30 mouse cellular contexts compared by ENCODE assay signal in the genomic region with DNA sequence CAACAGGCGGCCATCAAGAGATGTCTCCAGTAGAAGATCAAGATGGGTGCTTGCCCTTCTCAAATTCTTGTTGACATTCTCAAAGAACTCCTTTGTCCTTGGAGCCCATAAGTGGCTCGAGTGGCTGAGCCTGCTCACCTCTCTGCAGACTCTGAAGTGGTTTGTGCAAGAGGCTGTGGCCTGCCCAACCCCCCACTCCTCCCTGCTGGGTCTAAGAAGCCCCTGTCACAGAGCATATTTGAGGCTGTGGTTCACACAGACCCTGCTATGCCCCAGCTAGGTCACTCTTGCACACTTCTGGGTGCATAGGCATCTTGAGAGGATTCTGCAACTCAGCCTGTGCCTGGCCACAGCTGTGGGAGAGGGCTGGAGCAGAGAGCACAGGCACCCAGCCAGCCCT. TPM values are rescaled to one million over a fixed set of nuclear protein-coding genes. Genes with fewer than 3 reads are reported as not detected.
DNase-seq lines count a peak whose midpoint lies in the region; ATAC-seq and TF ChIP-seq lines count a peak whose summit lies in the region.
"Had no signal": no experiment of that assay in that cellular context is flagged by ENCODE, and none has a peak within 500 bp of the region (broad histone marks: within the 10 kb centered on the region; RNA-seq: fewer than 3 reads in every experiment).

No protein-coding gene starts in this region.

- DNase-seq in hindbrain, embryonic 10.5 days (ENCODE audit: low spot score) = no peak
- no peak for DNase-seq in hindbrain, postnatal 0 days (ENCODE audit: low spot score)
- DNase-seq in lung, adult 2 months = peak; percentile 26
- peak; percentile 35 for DNase-seq in lung, postnatal 14 days
- DNase-seq in heart, adult 9 months (ENCODE audit: low spot score in 2 of 2) = no peak
- DNase-seq in B cell, adult 2 months = no peak
- DNase-seq: cerebellum, adult 11-12 months; cerebellum, postnatal 10 days; gastrocnemius, postnatal 14 days; heart, adult 18-20 months; heart, postnatal 14 days; kidney, postnatal 25 days; liver, postnatal 0 days; retina, postnatal 1 day; right cerebral cortex, postnatal 25 days; thymus, postnatal 36 days had no signal

- H3K27me3 ChIP-seq in hindbrain, embryonic 10.5 days (ENCODE audit: insufficient read depth, poor library complexity, severe bottlenecking) = 0 out of 2 replicates have a peak, but pooled peaks cover 14% of the 10 kb centered on the region
- no peaks in the 10 kb centered on the region for H3K27me3 ChIP-seq in hindbrain, postnatal 0 days (ENCODE audit: insufficient read depth, low read length)
- H3K27me3 ChIP-seq in midbrain, embryonic 15.5 days (replicated peaks) = no peaks in the 10 kb centered on the region
- H3K27me3 ChIP-seq: embryonic facial prominence, embryonic 13.5 days; forebrain, embryonic 15.5 days; stomach, embryonic 15.5 days had no signal

- no peak for ATAC-seq in hindbrain, postnatal 0 days
- no peak for ATAC-seq in midbrain, embryonic 15.5 days (replicated peaks)
- ATAC-seq in megakaryocyte progenitor cell, adult 5-6 weeks (replicated peaks; ENCODE audit: poor library complexity) = no peak
- ATAC-seq: forebrain, embryonic 15.5 days; hindbrain, embryonic 16.5 days; intestine, embryonic 16.5 days; liver, postnatal 0 days had no signal

- H3K27ac ChIP-seq in hindbrain, embryonic 10.5 days = peak overlapping the region; percentile 51
- H3K27ac ChIP-seq in hindbrain, postnatal 0 days = no peak overlapping the region
- H3K27ac ChIP-seq in midbrain, embryonic 15.5 days = peak overlapping the region; percentile 46; the same call in 1 of the 2 replicates
- H3K27ac ChIP-seq: embryonic facial prominence, embryonic 13.5 days; forebrain, embryonic 15.5 days; heart, embryonic 13.5 days; layer of hippocampus, adult 2 months; limb, embryonic 12.5 days; neural tube, embryonic 13.5 days; stomach, embryonic 15.5 days had no signal

- no peak for TF ChIP-seq CTCF in hindbrain, postnatal 0 days (IDR thresholded peaks at IDR 0.05; ENCODE audit: low read depth)
- no peak for TF ChIP-seq CTCF in lung, adult 2 months (IDR thresholded peaks at IDR 0.05; ENCODE audit: insufficient read depth, low read length)

- no peak for TF ChIP-seq POLR2A in lung, adult 2 months (IDR thresholded peaks at IDR 0.05; ENCODE audit: borderline replicate concordance, extremely low read depth, low read depth, low read length)

- 39% methylated on average over 2 of the region's 2 CpGs for WGBS in hindbrain, embryonic 10.5 days
- WGBS in hindbrain, postnatal 0 days = 47% methylated on average over 2 of the region's 2 CpGs
- WGBS in lung, adult 2 months = 25% methylated on average over 2 of the region's 2 CpGs
- WGBS in midbrain, embryonic 15.5 days = 44% methylated on average over 2 of the region's 2 CpGs

- no peak overlapping the region for H3K4me3 ChIP-seq in hindbrain, embryonic 10.5 days
- H3K4me3 ChIP-seq in hindbrain, postnatal 0 days (ENCODE audit: low read length) = no peak overlapping the region
- no peak overlapping the region for H3K4me3 ChIP-seq in lung, adult 2 months (replicated peaks; ENCODE audit: extremely low read depth, low read depth, low read length)
- no peak overlapping the region for H3K4me3 ChIP-seq in midbrain, embryonic 15.5 days
- H3K4me3 ChIP-seq: embryonic facial prominence, embryonic 13.5 days; erythroblast, embryonic 14.5 days; forebrain, embryonic 15.5 days; heart, embryonic 13.5 days; layer of hippocampus, adult 2 months; limb, embryonic 12.5 days; myocyte; neural tube, embryonic 13.5 days; stomach, embryonic 15.5 days had no signal

- no peaks in the 10 kb centered on the region for H3K36me3 ChIP-seq in hindbrain, embryonic 10.5 days
- H3K36me3 ChIP-seq in hindbrain, postnatal 0 days (ENCODE audit: insufficient read depth, low read length) = no peaks in the 10 kb centered on the region
- H3K36me3 ChIP-seq in midbrain, embryonic 15.5 days (replicated peaks) = no peaks in the 10 kb centered on the region
- H3K36me3 ChIP-seq: embryonic facial prominence, embryonic 13.5 days; forebrain, embryonic 15.5 days; heart, embryonic 13.5 days; limb, embryonic 12.5 days; neural tube, embryonic 13.5 days; stomach, embryonic 15.5 days had no signal

- peaks cover 39% of the 10 kb centered on the region for H3K4me1 ChIP-seq in hindbrain, embryonic 10.5 days (replicated peaks)
- H3K4me1 ChIP-seq in hindbrain, postnatal 0 days (ENCODE audit: insufficient read depth, low read length) = 0 out of 2 replicates have a peak, but pooled peaks cover 6% of the 10 kb centered on the region
- no peaks in the 10 kb centered on the region for H3K4me1 ChIP-seq in lung, adult 2 months (ENCODE audit: control insufficient read depth, insufficient read depth, low read length)
- H3K4me1 ChIP-seq in midbrain, embryonic 15.5 days = peaks cover 37% of the 10 kb centered on the region
- H3K4me1 ChIP-seq: heart, embryonic 13.5 days; stomach, embryonic 15.5 days had no signal

- no peaks in the 10 kb centered on the region for H3K9me3 ChIP-seq in hindbrain, embryonic 10.5 days
- no peaks in the 10 kb centered on the region for H3K9me3 ChIP-seq in hindbrain, postnatal 0 days (ENCODE audit: low read length)
- no peaks in the 10 kb centered on the region for H3K9me3 ChIP-seq in midbrain, embryonic 15.5 days
- H3K9me3 ChIP-seq: embryonic facial prominence, embryonic 13.5 days; forebrain, embryonic 15.5 days; heart, embryonic 13.5 days; limb, embryonic 12.5 days; neural tube, embryonic 13.5 days; stomach, embryonic 15.5 days had no signal

- no peak overlapping the region for H3K9ac ChIP-seq in hindbrain, postnatal 0 days (replicated peaks; ENCODE audit: low read length)
- H3K9ac ChIP-seq in midbrain, embryonic 15.5 days = 0 out of 2 replicates have a peak overlapping the region, but pooled peaks have one; percentile 16
- H3K9ac ChIP-seq: embryonic facial prominence, embryonic 13.5 days; forebrain, embryonic 15.5 days; heart, embryonic 13.5 days; limb, embryonic 12.5 days; liver, postnatal 0 days; neural tube, embryonic 13.5 days; stomach, embryonic 15.5 days had no signal

- no peak overlapping the region for H3K4me2 ChIP-seq in hindbrain, postnatal 0 days (ENCODE audit: low read depth, low read length)
- H3K4me2 ChIP-seq in midbrain, embryonic 15.5 days = no peak overlapping the region
- H3K4me2 ChIP-seq: embryonic facial prominence, embryonic 13.5 days; forebrain, embryonic 15.5 days; heart, embryonic 13.5 days; limb, embryonic 12.5 days; liver, embryonic 11.5 days; neural tube, embryonic 13.5 days; stomach, embryonic 15.5 days had no signal

RNA-seq across cellular contexts. Expression of a gene that starts 46.0 kb away (rescaled TPM):
- polyA plus RNA-seq in hindbrain, embryonic 10.5 days (2016; fragmentation: Nextera tagmentation; extraction: Ambion mirVana) = 1.4 and 6.0 TPM in 2 replicates
- 80.1 and 93.5 TPM in 2 replicates for total RNA-seq in hindbrain, postnatal 0 days (2014; rRNA removed)
- 39.5 and 43.5 TPM in 2 replicates for polyA plus RNA-seq in hindbrain, postnatal 0 days (2015; fragmentation: Nextera tagmentation; extraction: Ambion mirVana)
- 0.12 and 0.38 TPM in 2 replicates for polyA plus RNA-seq in lung, adult 2 months (2012; rRNA removed)
- polyA plus RNA-seq in midbrain, embryonic 15.5 days (2015; fragmentation: Nextera tagmentation; extraction: Ambion mirVana) = 65.4 and 67.5 TPM in 2 replicates
- total RNA-seq in megakaryocyte progenitor cell, adult 5-6 weeks (2015) = not detected in 2 replicates
- not detected in 2 replicates for total RNA-seq in megakaryocyte progenitor cell, adult 5-6 weeks (2017)
- polyA plus RNA-seq: erythroblast, embryonic 14.5 days; liver, postnatal 0 days; myocyte had no signal

Comparison
In these comparisons a context has a peak if more than half of its experiments do, and no peak if none do; other contexts are left out.
1. DNase-seq: peak in lung, adult 2 months (single experiment) and lung, postnatal 14 days (single experiment); none in hindbrain, embryonic 10.5 days (single experiment), hindbrain, postnatal 0 days (single experiment), heart, adult 9 months (0 of 2) and B cell, adult 2 months (0 of 2).